Mouse (Mus musculus) embryonic stem cell, embryonic (primary cell): Measurements from ENCODE around the gene Sod1.

Source experiments
- CTCF ChIA-PET, 4 experiments: fragments of 300-600 bp in 2 of 4; fragments of 350-600 bp in 2 of 4; sonication (Branson Sonifier 250); formaldehyde crosslinking; loops; one replicate each; lab custom pipeline; 2022; ENCODE audit warnings: inconsistent platforms in 2 of 4; lab: Charles Lee
- POLR2A ChIA-PET, 4 experiments: fragments of 300-600 bp in 2 of 4; fragments of 350-600 bp in 2 of 4; sonication (Branson Sonifier 250); formaldehyde crosslinking; loops; one replicate each; lab custom pipeline; 2022; ENCODE audit warnings: antibody characterized with exemption in 4 of 4, inconsistent platforms in 1 of 4; lab: Charles Lee

Gene Sod1

DNA sequence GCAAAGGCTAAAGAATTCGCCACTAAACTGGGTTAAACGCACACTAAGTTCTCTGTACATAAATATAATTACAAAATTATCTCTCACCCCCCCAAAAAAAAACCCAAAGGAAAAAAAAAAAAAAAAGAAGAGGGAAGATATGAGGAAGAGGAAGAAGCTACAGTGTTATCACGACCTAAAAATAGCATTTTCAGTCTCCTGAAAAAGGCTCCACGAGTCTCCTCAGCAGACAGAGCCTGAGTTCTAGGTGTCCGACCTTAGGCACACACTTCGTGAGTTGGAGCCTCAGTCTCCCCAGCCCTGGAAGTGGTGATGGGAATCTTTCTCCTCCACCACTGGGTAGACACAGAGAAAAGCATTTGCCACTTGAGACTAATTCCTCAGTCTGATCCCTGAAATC lies 21.9 kb upstream of the Sod1 start:
- ChIA-PET CTCF (interaction anchor here in 2 of 4 experiments (0.7 to 1.1 kb wide), 3 partner anchors 12 to 623 kb away, joined by 3 to 6 read pairs (median 5); no protein-coding TSS in a partner anchor), POLR2A (interaction anchor here in 3 of 4 experiments (0.7 to 6.5 kb wide), 12 partner anchors 12 to 406 kb away, joined by 3 to 38 read pairs (median 5); partner anchors contain the start of gene Sod1 (in 3 of the 3))

DNA sequence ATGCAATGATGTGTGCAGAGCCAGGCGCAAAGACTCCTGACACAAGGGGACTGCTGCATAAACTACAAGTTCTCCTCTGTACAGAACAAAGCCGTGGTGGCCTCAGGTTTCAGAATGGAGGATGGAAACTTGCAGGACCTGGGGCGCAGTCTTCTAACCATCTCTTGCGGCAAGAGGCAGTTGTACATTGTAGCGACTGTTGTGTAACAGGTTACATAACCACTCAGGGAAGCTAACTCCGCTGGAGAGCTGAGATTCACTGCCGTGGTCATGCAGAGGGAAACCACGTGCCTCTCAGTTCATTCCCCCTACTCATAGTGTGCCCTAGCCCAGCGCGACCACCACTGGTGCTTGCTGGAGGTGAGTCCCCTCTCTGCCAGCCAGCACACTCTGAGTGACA lies 21.4 kb upstream of the Sod1 start:
- CTCF ChIA-PET, result interaction anchor here in 2 of 4 experiments (0.6 to 0.9 kb wide), 3 partner anchors 13 to 862 kb away, joined by 3 to 5 read pairs (median 4); no protein-coding TSS in a partner anchor
- POLR2A ChIA-PET, result interaction anchor here (0.7 to 6.5 kb wide), 13 partner anchors 11 to 91 kb away, joined by 3 to 38 read pairs (median 4); partner anchors contain the start of gene Sod1 (in 4 of the 4)

DNA sequence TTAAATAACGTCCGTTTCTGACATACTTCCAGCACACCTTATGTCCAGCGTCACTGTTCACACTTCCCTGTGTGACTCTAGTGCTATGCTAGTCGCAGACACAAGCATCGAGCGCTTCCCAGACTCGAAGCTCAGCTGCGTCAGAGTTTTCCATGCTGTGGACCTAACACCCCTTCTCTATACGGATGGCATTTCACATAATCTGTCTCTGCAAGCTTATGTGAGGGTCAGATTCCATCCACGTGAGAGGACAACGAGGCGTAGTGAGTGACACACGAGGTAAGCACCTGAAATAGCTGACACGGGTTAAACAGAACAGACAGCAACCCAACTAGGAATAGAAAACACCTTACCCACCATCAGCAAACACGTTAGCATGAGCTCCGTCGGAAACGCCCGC lies 18.4 kb upstream of the Sod1 start:
- ChIA-PET CTCF (interaction anchor here (0.6 to 2.0 kb wide), 5 partner anchors 15 to 368 kb away, joined by 3 to 11 read pairs (median 5); no protein-coding TSS in a partner anchor), POLR2A (interaction anchor here (0.8 to 2.5 kb wide), 9 partner anchors 12 to 87 kb away, joined by 3 to 23 read pairs (median 5); partner anchors contain the start of gene Sod1 (in 3 of the 4))

DNA sequence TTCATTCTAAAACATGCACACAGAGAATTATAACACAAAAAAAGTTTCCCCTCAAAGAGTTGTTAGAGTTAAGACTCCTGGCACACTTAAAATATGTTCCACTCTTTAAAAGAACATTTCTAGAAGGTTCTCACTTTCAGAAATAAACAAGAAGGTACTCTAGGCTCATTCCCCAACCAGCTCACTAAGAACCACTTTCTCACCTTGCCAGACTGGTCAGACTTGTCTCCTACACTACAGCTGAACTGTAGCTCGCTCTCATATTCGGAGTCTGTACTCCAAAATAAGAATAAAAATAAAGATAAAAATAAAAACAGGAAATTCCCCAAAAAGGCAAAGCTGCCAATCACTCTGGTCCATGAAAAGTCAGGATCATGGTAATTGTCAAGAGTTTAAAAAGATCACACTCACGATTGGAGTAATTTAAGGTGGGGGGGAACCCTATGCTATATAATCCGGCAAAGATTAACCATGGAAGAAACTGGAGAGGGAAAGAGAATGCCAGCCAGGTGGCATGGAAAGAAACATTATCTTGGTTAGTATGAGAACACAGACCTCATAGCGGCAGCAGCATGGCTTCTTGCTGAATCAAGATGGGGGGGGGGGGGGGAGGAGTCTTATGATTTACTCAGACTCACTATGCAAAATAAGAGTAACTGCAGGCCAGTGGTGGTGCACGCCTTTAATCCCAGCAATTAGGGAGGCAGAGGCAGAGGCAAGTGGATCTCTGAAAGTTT lies 17.2 kb upstream of the Sod1 start:
- ChIA-PET CTCF (interaction anchor here in 2 of 4 experiments (0.6 to 2.0 kb wide), 3 partner anchors 9 to 17 kb away, joined by 3 to 11 read pairs (median 5); no protein-coding TSS in a partner anchor), POLR2A (interaction anchor here (0.6 to 2.5 kb wide), 8 partner anchors 10 to 46 kb away, joined by 3 to 23 read pairs (median 4); partner anchors contain the start of gene Sod1 (in 3 of the 4))

DNA sequence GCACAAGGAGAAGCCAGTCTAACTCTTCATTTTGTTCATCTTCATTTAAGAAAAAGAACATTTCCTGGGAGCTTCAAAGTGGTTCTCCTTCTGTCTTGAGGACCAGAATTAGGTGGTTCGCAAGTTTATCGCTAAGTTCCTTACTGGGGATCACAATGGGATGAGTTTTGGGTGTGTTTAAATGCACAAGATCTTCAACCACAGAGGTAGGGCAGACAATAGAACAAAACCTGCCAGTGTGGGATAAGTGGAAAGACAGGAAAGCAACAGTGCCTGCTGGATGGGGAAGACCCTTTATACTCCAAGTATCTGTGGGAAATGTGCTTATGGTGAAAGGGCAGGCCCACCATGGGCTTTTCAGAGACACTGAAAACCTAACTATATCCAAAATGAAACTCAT lies 15.7 kb upstream of the Sod1 start:
- POLR2A ChIA-PET, result interaction anchor here in 2 of 4 experiments (0.8 to 2.9 kb wide), 2 partner anchors 15 to 16 kb away, joined by 5 to 16 read pairs; partner anchors contain the start of gene Sod1 (in 2 of the 2)

DNA sequence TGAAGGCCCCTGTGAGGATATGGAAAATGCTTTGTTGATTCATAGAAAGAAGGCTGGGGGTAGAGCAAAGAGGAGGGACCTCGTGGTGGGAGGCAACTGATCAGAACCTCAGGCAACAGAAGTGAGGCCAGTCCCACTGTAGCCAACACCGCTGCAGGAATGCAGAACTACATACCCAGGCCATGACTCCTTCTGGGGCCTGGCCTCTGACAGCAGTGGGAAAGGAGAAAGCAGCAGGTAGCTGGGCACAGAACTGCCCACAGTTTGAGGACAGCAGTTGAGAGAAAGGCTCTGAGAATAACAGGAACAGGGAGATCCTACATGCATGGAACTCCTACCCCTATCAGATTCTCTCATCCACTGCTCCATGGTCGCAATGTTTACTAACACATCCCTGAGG lies 11.6 kb upstream of the Sod1 start:
- POLR2A ChIA-PET, result interaction anchor here in 3 of 4 experiments (1.4 to 4.0 kb wide), 3 partner anchors 8 to 11 kb away, joined by 3 to 36 read pairs (median 23); partner anchors contain the start of gene Sod1 (in 2 of the 3)
- CTCF ChIA-PET, result interaction anchor here in 2 of 4 experiments (0.6 kb wide), 2 partner anchors 42 to 109 kb away, joined by 3 to 4 read pairs; no protein-coding TSS in a partner anchor

More for the DNA sequence above, 15.7 kb upstream of the Sod1 start:
- CTCF ChIA-PET, result interaction anchor here in 1 of 4 experiments (0.6 to 0.8 kb wide), 2 partner anchors 18 to 1681 kb away, joined by 3 read pairs; no protein-coding TSS in a partner anchor

DNA sequence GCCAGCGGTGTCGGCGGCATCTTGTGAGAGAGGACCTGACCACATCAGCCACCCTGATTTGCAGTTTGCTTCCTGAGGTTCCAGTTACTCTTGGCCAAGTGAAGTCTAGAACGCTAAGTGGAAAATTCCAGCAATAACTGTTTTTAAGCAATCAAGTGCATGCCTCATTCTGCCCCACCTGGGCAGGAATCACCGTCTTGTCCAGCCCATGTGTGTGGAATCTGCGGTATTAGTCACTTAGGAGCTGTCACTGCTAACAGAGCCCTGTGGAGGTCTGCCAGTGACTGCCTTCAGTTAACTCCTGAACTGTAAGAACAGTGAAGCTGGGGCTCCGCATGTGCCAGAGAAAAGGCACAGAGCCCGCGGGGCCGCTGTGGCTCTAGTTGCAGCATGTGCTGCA lies 9.8 kb upstream of the Sod1 start:
- ChIA-PET CTCF (interaction anchor here in 2 of 4 experiments (0.6 to 0.7 kb wide), 2 partner anchors 411 to 788 kb away, joined by 3 read pairs; no protein-coding TSS in a partner anchor), POLR2A (interaction anchor here in 3 of 4 experiments (0.6 to 2.5 kb wide), 11 partner anchors 9 to 245 kb away, joined by 3 to 51 read pairs (median 4); partner anchors contain the start of genes Sod1 (in 3 of the 3) and Tiam1 (in 1 of the 3))

DNA sequence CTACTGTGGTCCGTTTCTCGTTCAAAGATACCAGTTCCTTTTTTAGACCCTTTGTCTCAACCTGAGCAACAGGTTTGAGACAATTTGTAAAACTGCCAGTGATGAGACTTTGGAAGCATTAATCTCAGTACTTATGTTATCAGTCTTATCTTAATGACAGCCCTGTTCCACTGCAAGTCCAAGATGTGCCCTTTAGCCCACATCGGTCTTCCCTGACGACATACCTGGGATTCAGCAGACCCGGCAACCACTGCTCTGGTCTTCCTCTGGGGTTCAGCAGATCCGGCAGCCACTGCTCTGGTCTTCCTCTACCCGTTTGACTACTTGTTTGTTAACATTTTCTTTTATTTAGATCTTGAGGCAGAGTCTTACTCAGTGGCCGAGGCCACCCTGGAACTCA lies 8.8 kb upstream of the Sod1 start:
- CTCF ChIA-PET, result no interaction called here

DNA sequence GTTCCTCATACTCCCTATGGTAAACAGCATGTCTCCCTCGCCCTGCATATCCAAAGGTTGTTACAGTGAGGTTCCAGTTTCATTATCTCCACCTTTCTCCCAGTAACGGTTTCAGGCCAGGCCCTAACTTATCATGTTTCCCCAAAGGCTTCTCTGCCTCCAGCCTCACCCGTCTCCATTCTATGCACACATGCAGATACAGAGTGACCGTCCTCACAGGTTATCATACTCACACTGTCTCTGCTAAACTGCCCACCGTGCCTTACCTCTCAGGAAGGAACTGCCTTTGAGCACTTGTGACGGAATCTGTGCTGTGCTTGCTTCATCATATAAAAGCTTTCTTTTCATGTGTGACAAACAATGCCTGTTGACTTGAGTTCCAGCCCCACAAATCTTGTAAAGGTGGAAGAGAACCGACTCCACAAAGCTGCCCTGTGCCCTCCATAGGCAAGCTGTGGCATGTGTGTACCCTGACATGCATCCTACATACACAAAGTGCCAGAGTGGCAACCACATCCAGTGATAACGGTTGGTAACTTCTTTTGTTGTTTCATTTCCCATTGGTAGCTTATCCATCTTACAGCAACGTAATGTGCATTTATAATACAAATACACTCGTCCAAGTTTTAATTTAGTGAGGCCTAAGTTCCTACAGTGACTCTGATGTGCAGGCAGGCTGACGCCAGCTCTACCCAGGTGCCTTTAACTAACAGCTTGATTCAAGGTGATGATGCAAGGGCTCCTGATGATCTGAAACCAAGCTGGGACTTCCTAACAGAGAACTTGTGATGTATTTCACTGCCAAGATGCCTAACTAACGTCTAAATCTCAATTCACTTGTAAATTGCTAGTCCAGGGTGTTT lies 6.8 kb upstream of the Sod1 start:
- ChIA-PET POLR2A (interaction anchor here in 3 of 4 experiments (0.6 to 2.3 kb wide), 11 partner anchors 9 to 71 kb away, joined by 3 to 14 read pairs (median 5); partner anchors contain the start of gene Scaf4 (in 1 of the 3)), CTCF (interaction anchor here in 2 of 4 experiments (0.6 to 1.2 kb wide), 5 partner anchors 26 to 352 kb away, joined by 3 to 8 read pairs (median 4); no protein-coding TSS in a partner anchor)

More for the DNA sequence above, 8.8 kb upstream of the Sod1 start:
- POLR2A ChIA-PET, result interaction anchor here in 2 of 4 experiments (1.4 to 2.5 kb wide), 3 partner anchors 8 to 13 kb away, joined by 8 to 51 read pairs (median 50); partner anchors contain the start of gene Sod1 (in 2 of the 2)

DNA sequence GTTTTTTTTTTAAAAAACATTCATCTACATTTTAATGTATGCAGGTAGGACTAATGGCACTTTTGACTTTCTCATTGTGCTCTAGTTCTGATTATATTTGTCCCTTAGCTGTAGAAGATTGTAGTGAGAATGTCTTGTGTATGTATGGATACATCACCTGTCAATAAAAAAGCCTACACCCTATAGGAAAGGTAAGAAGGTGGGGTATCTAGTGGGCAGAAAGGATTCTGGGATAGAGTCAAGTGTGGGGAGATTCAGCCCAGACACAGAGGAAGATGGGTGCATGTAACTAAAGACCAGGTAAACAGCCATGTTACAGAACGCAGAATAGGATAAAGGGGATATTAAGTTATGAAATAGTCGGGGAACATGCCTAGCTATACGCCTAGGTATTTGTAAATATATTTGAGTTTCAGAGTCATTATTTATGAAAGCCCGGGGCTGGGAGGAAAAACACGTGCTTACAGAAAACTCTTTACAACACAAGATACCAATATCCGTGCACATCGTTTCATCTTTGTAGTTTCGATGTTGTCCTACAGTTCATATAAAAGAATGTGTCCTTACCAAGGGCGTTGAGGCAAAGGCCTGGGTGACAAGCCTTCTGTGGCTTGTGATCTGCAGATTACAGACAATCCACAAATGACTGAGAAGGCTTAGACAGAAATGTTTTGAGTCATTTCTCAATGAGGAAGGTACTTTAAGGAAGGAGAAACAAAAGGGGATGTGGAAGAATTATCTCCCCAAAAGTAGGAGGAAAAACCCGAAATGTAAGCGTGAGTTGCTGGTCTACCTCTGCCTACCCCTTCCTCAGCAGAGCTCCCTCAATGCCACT lies 5.6 kb upstream of the Sod1 start:
- ChIA-PET POLR2A (interaction anchor here (0.6 to 2.3 kb wide), 15 partner anchors 9 to 811 kb away, joined by 3 to 12 read pairs (median 4); partner anchors contain the start of gene Hunk (in 1 of the 4)), CTCF (interaction anchor here in 2 of 4 experiments (1.0 to 1.2 kb wide), 3 partner anchors 27 to 29 kb away, joined by 3 to 6 read pairs (median 4); no protein-coding TSS in a partner anchor)

DNA sequence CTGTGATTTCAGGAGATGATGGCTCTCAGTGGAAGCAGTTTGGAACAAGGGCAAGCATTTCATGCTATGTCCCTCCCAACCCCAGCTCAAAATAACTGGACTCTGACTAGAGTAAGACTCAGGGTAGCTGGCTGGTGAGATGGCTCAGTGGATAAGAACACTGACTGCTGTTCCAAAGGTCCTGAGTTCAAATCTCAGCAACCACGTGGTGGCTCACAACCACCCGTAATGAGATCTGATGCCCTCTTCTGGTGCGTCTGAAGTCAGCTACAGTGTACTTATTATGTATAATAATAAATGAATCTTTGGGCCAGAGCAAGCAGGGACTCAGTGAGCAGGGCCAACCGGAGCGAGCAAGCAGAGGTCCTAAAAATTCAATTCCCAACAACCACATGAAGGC lies 4.7 kb upstream of the Sod1 start:
- POLR2A ChIA-PET, result interaction anchor here in 3 of 4 experiments (0.8 to 2.3 kb wide), 8 partner anchors 9 to 170 kb away, joined by 3 to 6 read pairs (median 4); partner anchors contain the start of gene Hunk (in 1 of the 3)

DNA sequence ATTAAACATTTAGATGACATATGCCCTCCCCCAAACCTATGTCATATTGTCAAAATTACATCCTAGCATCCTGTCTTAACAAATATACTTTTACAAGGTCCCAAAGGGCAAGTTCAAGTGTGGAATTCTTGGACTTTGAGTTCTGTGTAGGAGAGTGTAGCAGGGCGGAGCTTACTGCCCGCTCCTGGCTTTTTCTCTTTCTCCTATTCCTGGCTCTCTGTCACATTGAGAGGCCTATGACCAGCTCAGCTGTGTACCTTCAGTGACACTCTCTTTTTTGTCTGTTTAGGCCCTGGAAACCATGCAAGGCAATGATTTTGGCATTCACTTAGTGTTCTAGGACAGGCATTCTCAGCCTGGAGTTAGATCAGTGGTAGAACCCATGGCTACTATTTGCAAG lies 4.1 kb upstream of the Sod1 start:
- POLR2A ChIA-PET, result interaction anchor here in 3 of 4 experiments (0.6 to 2.5 kb wide), 16 partner anchors 8 to 347 kb away, joined by 3 to 14 read pairs (median 4); partner anchors contain the start of gene Hunk (in 1 of the 3)
- CTCF ChIA-PET, result interaction anchor here in 2 of 4 experiments (0.7 to 1.2 kb wide), 2 partner anchors 28 to 29 kb away, joined by 3 to 6 read pairs; no protein-coding TSS in a partner anchor

More for the DNA sequence above, 4.7 kb upstream of the Sod1 start:
- CTCF ChIA-PET, result interaction anchor here in 1 of 4 experiments (1.0 to 1.2 kb wide), 2 partner anchors 28 to 30 kb away, joined by 3 to 6 read pairs; no protein-coding TSS in a partner anchor

DNA sequence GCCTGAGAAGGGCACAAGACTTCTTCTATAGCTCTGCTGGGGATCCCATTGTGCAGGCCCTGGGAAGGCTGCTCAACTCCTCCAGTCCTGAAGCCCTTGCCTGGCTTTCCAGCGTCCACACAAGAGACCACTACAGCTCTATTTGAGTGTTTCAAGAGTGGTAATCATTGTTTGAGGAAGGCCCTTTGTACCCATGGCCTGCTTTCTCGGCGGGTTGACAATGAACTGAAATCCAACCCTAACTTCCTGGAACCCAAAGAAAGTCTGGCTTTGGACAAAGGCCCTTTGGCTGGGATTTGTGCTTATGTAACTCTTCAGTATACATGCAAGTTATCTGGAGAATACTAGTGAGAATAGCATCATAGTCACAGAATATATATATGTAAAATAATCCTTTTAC lies 3.2 kb upstream of the Sod1 start:
- CTCF ChIA-PET, result interaction anchor here in 2 of 4 experiments (0.6 to 1.4 kb wide), 2 partner anchors 82 to 276 kb away, joined by 3 read pairs; no protein-coding TSS in a partner anchor
- POLR2A ChIA-PET, result interaction anchor here (0.5 to 2.5 kb wide), 25 partner anchors 9 to 348 kb away, joined by 3 to 14 read pairs (median 4); partner anchors contain the start of gene Tiam1 (in 1 of the 4)

DNA sequence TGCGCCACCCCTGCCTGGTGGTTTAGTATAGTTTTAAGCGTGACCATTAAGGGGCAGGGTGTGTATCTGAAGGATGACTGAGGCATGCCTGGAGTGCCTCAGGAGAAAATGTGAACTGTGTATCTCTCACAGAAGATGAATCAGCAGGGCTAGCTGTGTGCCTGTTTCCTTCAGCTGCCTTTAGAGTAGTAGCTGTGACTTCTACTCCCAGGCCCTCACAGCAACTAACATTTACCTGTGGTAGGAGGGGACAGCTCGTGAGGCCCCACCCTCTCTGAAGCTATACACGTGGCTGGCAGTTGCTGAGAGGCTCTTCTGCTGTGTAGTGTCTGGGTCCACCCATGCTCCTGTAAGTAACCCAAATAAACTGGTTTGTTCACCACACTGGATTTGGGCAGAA lies 2.6 kb upstream of the Sod1 start:
- POLR2A ChIA-PET, result interaction anchor here in 3 of 4 experiments (0.6 to 2.5 kb wide), 16 partner anchors 9 to 77 kb away, joined by 3 to 14 read pairs (median 4); partner anchors contain the start of gene Tiam1 (in 1 of the 3)
- CTCF ChIA-PET, result interaction anchor here in 2 of 4 experiments (0.6 to 1.4 kb wide), 2 partner anchors 277 to 487 kb away, joined by 3 to 4 read pairs; no protein-coding TSS in a partner anchor

DNA sequence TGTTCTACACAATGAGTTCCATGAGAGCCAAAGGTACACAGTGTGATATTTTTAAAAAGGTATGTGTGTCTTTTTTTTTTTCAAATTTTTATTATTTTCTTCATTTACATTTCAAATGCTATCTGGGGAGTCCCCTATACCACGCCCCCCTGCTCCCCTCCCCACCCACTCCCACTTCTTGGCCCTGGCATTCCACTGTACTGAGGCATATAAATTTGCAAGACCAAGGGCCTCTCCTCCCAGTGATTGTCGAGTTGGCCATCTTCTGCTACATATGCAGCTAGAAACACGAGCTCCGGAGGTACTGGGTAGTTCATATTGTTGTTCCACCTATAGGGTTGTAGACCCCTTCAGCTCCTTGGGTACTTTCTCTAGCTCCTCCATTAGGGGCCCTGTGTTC lies 1.1 kb upstream of the Sod1 start:
- CTCF ChIA-PET, result interaction anchor here in 3 of 4 experiments (0.6 to 1.1 kb wide), 3 partner anchors 10 to 134 kb away, joined by 3 to 9 read pairs (median 5); no protein-coding TSS in a partner anchor

More for the DNA sequence above, 1.1 kb upstream of the Sod1 start:
- POLR2A ChIA-PET, result interaction anchor here (0.6 to 2.3 kb wide), 65 partner anchors 9 to 1419 kb away, joined by 3 to 119 read pairs (median 10); partner anchors contain the start of genes Tiam1 (in 2 of the 4), Hunk (in 1 of the 4), Mrap (in 1 of the 4) and Scaf4 (in 1 of the 4)
